Mouse (Mus musculus) intestine, postnatal 0 days (tissue): ENCODE data around the gene Chrnb4. TPM values are rescaled to one million over a fixed set of nuclear protein-coding genes. Genes with fewer than 3 reads are reported as not detected.

Experiments used
- ATAC-seq: fragments of 200-750 bp; cut with Nextera tagmentation; 2 replicates; pipeline ENCODE4 v1.8.0; 2017; ENCODE audit warnings: mild to moderate bottlenecking, moderate TSS enrichment, moderate library complexity
- H3K27ac ChIP-seq: fragments of 300-500 bp; sonication (generic); 2 replicates; pipeline ENCODE4 v1.5.1; 2014; ENCODE audit warnings: mild to moderate bottlenecking, low read depth, low read length, moderate library complexity
- H3K27me3 ChIP-seq: fragments of 300-500 bp; sonication (generic); replicated peaks from 2 replicates; pipeline ENCODE4 v1.6.1; 2014; ENCODE audit warnings: low read length, mixed read lengths; ENCODE audit not compliant: control insufficient read depth, insufficient read depth
- H3K36me3 ChIP-seq: fragments of 300-500 bp; sonication (generic); 2 replicates; pipeline ENCODE4 v1.6.1; 2014; ENCODE audit warnings: mild to moderate bottlenecking, moderate library complexity; ENCODE audit not compliant: control insufficient read depth, insufficient read depth
- H3K4me1 ChIP-seq: fragments of 300-500 bp; sonication (generic); replicated peaks from 2 replicates; pipeline ENCODE4 v1.6.1; 2014; ENCODE audit warnings: antibody characterized with exemption, low read length, mixed read lengths; ENCODE audit not compliant: control insufficient read depth, insufficient read depth
- H3K4me2 ChIP-seq: fragments of 300-500 bp; sonication (generic); replicated peaks from 2 replicates; pipeline ENCODE4 v1.6.1; 2014; ENCODE audit warnings: low read depth, mild to moderate bottlenecking, moderate library complexity
- H3K4me3 ChIP-seq: fragments of 300-500 bp; sonication (generic); 2 replicates; pipeline ENCODE4 v1.5.1; 2014; ENCODE audit warnings: low read depth, low read length
- H3K9ac ChIP-seq: fragments of 300-500 bp; sonication (generic); 2 replicates; pipeline ENCODE4 v1.6.1; 2014; ENCODE audit warnings: mild to moderate bottlenecking, low read depth, low read length
- H3K9me3 ChIP-seq: fragments of 300-500 bp; sonication (generic); 2 replicates; pipeline ENCODE4 v1.6.1; 2016; ENCODE audit warnings: mixed run types; ENCODE audit not compliant: control insufficient read depth
- CTCF ChIP-seq: sonication (generic); IDR thresholded peaks from 2 replicates; pipeline ENCODE4 v1.5.1; 2016; ENCODE audit warnings: low read depth, mild to moderate bottlenecking, control low read depth, antibody characterized with exemption, moderate library complexity
- WGBS: fragments of 180-500 bp; shearing (Covaris S2); extraction: QIAGEN DNeasy Blood & Tissue Kit; methylation state at CpG from one replicate; pipeline ENCODE4 v1.1.7; 2014; 5-methylcytosine and 5-hydroxymethylcytosine counted together
- polyA plus RNA-seq: library from polyadenylated mRNA; unstranded; fragments of >200 nt; fragmentation: Nextera tagmentation; extraction: Ambion mirVana; gene quantifications from 2 replicates; pipeline ENCODE4 v1.2.1, GENCODE M21; 2015

Gene Chrnb4
- polyA plus RNA-seq, 1 experiment from 2014 or later = 3.1 TPM

DNA sequence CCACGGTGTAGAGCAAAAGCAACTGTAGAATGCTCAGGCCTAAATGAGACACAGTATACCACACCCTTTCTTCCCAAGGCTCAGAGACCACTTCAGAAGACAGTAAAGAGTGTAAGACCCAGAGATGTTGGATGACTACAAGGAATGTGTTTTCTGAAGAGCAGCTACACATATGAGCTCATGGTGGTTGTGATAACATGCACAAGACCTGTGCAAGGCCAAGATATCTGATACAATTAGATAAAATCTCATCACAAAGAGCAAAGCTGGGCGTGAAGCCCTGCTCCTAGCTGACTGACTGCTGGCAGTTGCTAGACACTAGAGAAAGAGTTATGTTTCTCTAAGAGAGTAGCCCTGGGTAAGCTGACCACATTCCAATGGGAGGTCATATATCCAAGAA is 38.9 kb downstream of the Chrnb4 start:
- no peak for ATAC-seq
- Histone ChIP-seq H3K9me3 (no peaks in the 10 kb centered on the region), H3K27ac (no peak overlapping the region), H3K4me2 (no peak overlapping the region), H3K9ac (no peak overlapping the region), H3K36me3 (no peaks in the 10 kb centered on the region), H3K4me3 (no peak overlapping the region), H3K27me3 (no peaks in the 10 kb centered on the region), H3K4me1 (no peaks in the 10 kb centered on the region)
- WGBS = 81% methylated on average over 2 of the region's 2 CpGs
- no peak for TF ChIP-seq CTCF

DNA sequence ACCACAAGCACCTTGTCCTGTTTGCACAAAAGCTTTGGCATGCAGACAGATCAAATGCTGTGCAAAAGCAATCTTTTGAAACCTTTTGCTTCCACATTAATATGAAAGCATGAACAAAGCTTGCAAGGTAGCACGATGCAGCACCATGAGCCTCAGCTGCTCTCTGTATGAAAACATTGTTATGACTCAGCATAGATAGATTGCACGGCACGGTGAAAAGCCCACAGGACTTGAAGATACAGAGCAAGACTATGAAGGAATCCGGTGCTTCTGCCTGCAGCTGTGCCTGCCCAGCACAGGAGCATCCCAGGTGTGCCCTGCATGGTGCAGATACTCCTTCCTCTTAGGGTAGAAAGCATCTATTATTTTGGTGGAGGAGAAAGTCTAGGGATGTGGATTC is 45.0 kb downstream of the Chrnb4 start:
- H3K9ac ChIP-seq = no peak overlapping the region
- no peak overlapping the region for H3K4me2 ChIP-seq
- no peak for TF ChIP-seq CTCF
- H3K36me3 ChIP-seq = no peaks in the 10 kb centered on the region
- H3K4me1 ChIP-seq = no peaks in the 10 kb centered on the region
- WGBS = 71% methylated on average over 4 of the region's 4 CpGs
- H3K27ac ChIP-seq = no peak overlapping the region
- no peak overlapping the region for H3K4me3 ChIP-seq
- no peaks in the 10 kb centered on the region for H3K9me3 ChIP-seq
- no peak for ATAC-seq
- H3K27me3 ChIP-seq = no peaks in the 10 kb centered on the region

DNA sequence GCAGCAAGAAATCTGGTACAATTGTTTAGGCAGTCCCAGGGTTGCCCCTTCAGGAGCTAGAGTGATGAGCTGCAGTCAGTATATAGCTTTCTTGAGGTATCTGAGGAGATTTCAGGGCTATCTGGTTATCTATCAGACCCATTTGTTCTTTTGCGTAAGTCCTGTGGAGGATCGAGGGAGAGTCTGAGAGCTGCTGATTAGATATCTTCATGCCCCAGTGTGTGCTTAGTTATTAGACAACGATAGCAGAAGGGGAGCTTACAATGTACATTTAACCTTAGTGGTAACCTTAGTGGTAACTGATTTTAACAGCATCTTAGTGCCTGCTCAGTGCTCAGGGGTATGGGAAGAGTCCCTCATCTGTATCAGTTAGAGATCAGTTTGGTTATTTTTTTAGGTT is 52.9 kb downstream of the Chrnb4 start:
- H3K9me3 ChIP-seq = no peaks in the 10 kb centered on the region
- H3K4me2 ChIP-seq = no peak overlapping the region
- H3K4me1 ChIP-seq = no peaks in the 10 kb centered on the region
- no peak for TF ChIP-seq CTCF
- no peaks in the 10 kb centered on the region for H3K27me3 ChIP-seq
- 51% methylated on average over 3 of the region's 3 CpGs for WGBS
- H3K27ac ChIP-seq = no peak overlapping the region
- H3K36me3 ChIP-seq = no peaks in the 10 kb centered on the region
- no peak for ATAC-seq
- no peak overlapping the region for H3K4me3 ChIP-seq
- H3K9ac ChIP-seq = no peak overlapping the region

DNA sequence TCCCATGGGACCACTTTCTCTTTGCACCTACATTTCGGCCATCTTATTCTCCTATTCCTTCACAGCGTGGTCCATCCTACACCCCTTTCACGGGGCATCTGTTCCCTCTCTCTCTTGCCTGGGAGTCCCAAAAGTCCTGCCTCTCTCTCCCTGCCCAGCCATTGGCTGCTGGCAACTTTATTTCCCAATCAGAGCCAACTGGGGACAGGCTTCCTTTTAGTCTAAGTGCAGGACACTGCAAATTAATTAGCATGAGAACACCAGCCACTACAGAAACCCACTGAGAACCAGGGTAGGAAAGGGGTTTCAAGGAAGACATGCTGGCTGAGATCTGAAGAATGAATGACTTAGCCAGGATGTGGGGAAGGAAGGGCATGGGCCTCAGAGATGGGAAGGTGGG is 54.2 kb downstream of the Chrnb4 start:
- no peaks in the 10 kb centered on the region for H3K27me3 ChIP-seq
- 59% methylated on average over 3 of the region's 3 CpGs for WGBS
- H3K9ac ChIP-seq = no peak overlapping the region
- no peak for TF ChIP-seq CTCF
- no peaks in the 10 kb centered on the region for H3K36me3 ChIP-seq
- H3K27ac ChIP-seq = no peak overlapping the region
- H3K4me3 ChIP-seq = no peak overlapping the region
- H3K9me3 ChIP-seq = no peaks in the 10 kb centered on the region
- no peak for ATAC-seq
- no peak overlapping the region for H3K4me2 ChIP-seq
- no peaks in the 10 kb centered on the region for H3K4me1 ChIP-seq

DNA sequence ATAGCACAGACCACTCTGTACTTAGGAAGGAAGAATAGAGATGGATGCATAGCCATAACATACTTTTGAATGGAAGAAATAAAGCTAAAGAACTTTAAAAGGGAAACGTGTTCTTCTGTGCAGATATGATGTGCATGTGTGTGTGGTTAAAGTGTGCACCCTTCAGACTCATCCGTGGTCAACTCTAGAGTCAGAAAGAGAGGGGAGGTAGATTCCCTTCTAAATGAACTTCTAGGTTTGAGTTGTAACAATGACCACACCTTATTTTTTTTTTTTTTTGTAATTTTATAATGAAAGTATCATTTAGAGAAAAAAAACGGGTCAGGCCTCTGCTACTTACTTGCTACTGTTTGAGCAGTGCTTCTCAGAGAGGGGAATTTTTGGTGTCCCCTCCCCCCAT is 58.2 kb downstream of the Chrnb4 start:
- H3K9me3 ChIP-seq = no peaks in the 10 kb centered on the region
- no peak overlapping the region for H3K27ac ChIP-seq
- H3K36me3 ChIP-seq = no peaks in the 10 kb centered on the region
- TF ChIP-seq CTCF = no peak
- H3K27me3 ChIP-seq = no peaks in the 10 kb centered on the region
- 72% methylated on average over 3 of the region's 3 CpGs for WGBS
- H3K4me2 ChIP-seq = no peak overlapping the region
- no peak overlapping the region for H3K4me3 ChIP-seq
- no peaks in the 10 kb centered on the region for H3K4me1 ChIP-seq
- ATAC-seq = no peak
- H3K9ac ChIP-seq = no peak overlapping the region

DNA sequence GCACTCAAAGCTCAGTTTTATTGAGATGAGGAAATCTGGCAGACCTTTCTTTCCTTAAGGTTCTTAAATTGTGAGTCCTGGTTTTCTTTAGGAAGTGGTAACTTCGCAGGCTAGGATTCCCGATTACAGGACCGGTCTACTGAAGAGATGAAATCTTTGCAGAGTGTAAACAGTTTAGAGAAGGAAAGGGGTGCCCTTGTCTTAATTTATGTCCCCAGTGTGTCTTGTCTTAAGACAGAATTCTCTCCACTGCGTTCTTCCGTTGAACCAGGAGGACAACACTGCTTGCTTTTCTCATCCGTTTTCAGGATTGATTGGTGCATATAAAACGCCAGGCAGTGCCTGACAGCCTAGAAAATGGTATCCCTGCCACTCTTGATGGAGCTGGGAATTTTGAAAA is 66.2 kb downstream of the Chrnb4 start:
- WGBS = 14% methylated on average over 7 of the region's 7 CpGs
- no peak overlapping the region for H3K27ac ChIP-seq
- peak overlapping the region; percentile 63; the same call in 1 of the 2 replicates for H3K4me3 ChIP-seq
- ATAC-seq = no peak
- H3K4me2 ChIP-seq = peak overlapping the region; percentile 99
- H3K9ac ChIP-seq = 0 out of 2 replicates have a peak overlapping the region, but pooled peaks have one; percentile 7
- no peak for TF ChIP-seq CTCF
- no peaks in the 10 kb centered on the region for H3K4me1 ChIP-seq
- no peaks in the 10 kb centered on the region for H3K9me3 ChIP-seq
- H3K27me3 ChIP-seq = peaks cover 39% of the 10 kb centered on the region
- H3K36me3 ChIP-seq = no peaks in the 10 kb centered on the region
